Mouse (Mus musculus) layer of hippocampus, postnatal 14 days (tissue): ENCODE data around the gene Rif1. TPM values are rescaled to one million over a fixed set of nuclear protein-coding genes. Genes with fewer than 3 reads are reported as not detected.

Source experiments
- DNase-seq, 2 experiments: peaks; one replicate each; pipeline ENCODE4 v3.0.0; 2021 to 2022; ENCODE audit warnings: low spot score in 2 of 2, mixed read lengths in 1 of 2
- long read RNA-seq, 2 experiments: library from polyadenylated mRNA; stranded (forward); transcript quantifications; one replicate each; pipeline ENCODE4 v2.0.0; 2021
- total RNA-seq, 2 experiments: library from RNA; stranded (reverse); gene quantifications; 2 replicates each; pipeline ENCODE4 v1.2.3; 2021

Gene Rif1
- 10 to 100 TPM; 20.8 to 24.3 TPM for total RNA-seq
- long read RNA-seq, experiment 1, partial matches to known transcripts = 0 of 3 reads
- long read RNA-seq, experiment 1, other reads (novel, unspliced or antisense) = 3 of 3 reads
- long read RNA-seq, experiment 2, partial matches to known transcripts = 0 of 2 reads
- long read RNA-seq, experiment 2, other reads (novel, unspliced or antisense) = 2 of 2 reads

GRCm38 (mm10) chr2:52072491-52073140, at the start of gene Rif1:
Gene Rif1, plus strand, starts transcription at chr2:52072832.
- DNase-seq = peak; percentile 76 to 82

GRCm38 (mm10) chr2:52027061-52027460, 45.6 kb upstream of the Rif1 start:
- no peak for DNase-seq

- DNase-seq = no peak
Measured at GRCm38 (mm10) chr2:52029426-52029825, 43.2 kb upstream of the Rif1 start.

GRCm38 (mm10) chr2:52031491-52031890, 41.1 kb upstream of the Rif1 start:
- DNase-seq = no peak

- DNase-seq = no peak
Measured at GRCm38 (mm10) chr2:52034601-52035000, 38.0 kb upstream of the Rif1 start.

- DNase-seq = no peak
Measured at GRCm38 (mm10) chr2:52035144-52035543, 37.5 kb upstream of the Rif1 start.

GRCm38 (mm10) chr2:52036929-52037595, 35.6 kb upstream of the Rif1 start:
- DNase-seq = no peak

- DNase-seq = peak; percentile 13 to 17
Measured at GRCm38 (mm10) chr2:52037882-52038281, 34.8 kb upstream of the Rif1 start, which contains the start of gene Tnfaip6. Gene Tnfaip6, plus strand, starts transcription at chr2:52038009.

GRCm38 (mm10) chr2:52038558-52038957, 34.1 kb upstream of the Rif1 start:
- DNase-seq = no peak

GRCm38 (mm10) chr2:52039083-52039801, 33.4 kb upstream of the Rif1 start:
- DNase-seq = no peak

- DNase-seq = no peak
Measured at GRCm38 (mm10) chr2:52042132-52042531, 30.5 kb upstream of the Rif1 start.

GRCm38 (mm10) chr2:52042714-52043113, 29.9 kb upstream of the Rif1 start:
- no peak for DNase-seq

- no peak for DNase-seq
Measured at GRCm38 (mm10) chr2:52043485-52043884, 29.1 kb upstream of the Rif1 start.

GRCm38 (mm10) chr2:52046032-52046431, 26.6 kb upstream of the Rif1 start:
- no peak for DNase-seq

GRCm38 (mm10) chr2:52050823-52051222, 21.8 kb upstream of the Rif1 start:
- no peak for DNase-seq

- no peak for DNase-seq
Measured at GRCm38 (mm10) chr2:52052335-52052734, 20.3 kb upstream of the Rif1 start.

- no peak for DNase-seq
Measured at GRCm38 (mm10) chr2:52053502-52053901, 19.1 kb upstream of the Rif1 start.

- DNase-seq = no peak
Measured at GRCm38 (mm10) chr2:52055616-52056015, 17.0 kb upstream of the Rif1 start.

GRCm38 (mm10) chr2:52057099-52057498, 15.5 kb upstream of the Rif1 start:
- DNase-seq = no peak

- no peak for DNase-seq
Measured at GRCm38 (mm10) chr2:52057681-52058080, 15.0 kb upstream of the Rif1 start.

- DNase-seq = no peak
Measured at GRCm38 (mm10) chr2:52068641-52069040, 4.0 kb upstream of the Rif1 start.

- no peak for DNase-seq
Measured at GRCm38 (mm10) chr2:52070816-52071215, 1.8 kb upstream of the Rif1 start.
